8 mouse cellular contexts compared by ENCODE assay signal in the genomic region with DNA sequence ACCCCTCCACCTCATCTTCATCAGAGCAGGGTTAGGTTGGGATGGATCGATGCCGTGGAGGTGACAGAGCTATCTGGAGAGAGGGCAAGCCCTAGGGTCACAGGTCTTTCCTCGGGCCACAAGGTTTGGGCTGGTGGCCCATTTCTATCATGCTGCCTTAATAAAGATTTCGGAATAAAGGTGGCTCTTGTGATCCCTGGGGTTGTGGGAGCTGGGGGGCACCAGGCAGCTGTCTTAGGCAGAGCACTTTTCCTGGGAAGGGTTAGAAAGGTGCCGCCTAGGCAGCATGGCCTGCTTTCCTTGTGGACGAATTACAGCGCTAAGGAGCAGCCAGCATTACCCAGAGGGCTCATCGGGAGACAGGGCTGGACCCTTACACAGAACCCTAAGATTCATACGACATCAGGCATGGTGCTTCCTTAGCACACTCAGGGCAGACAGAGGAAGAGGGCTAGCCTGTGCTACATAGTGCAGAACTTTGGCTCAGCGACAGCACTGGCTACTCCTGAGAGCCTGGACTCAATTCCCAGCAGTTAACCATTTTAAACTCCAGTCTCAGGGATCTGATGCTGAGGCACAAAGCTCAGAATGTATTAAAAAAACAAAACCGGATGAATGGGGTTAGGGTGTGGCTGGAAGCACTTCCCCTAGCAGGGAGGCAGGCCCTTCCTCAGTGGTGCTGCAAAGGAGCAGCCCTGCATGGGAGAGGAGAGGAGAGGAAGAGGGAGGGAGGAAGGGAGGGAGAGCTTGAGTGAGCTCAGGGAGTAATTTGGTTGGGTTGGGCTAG. TPM values are rescaled to one million over a fixed set of nuclear protein-coding genes. Genes with fewer than 3 reads are reported as not detected.
A peak's percentile ranks its signal among the peaks of the same experiment; 100 is the strongest.
DNase-seq lines count a peak whose midpoint lies in the region; ATAC-seq lines count a peak whose summit lies in the region.

No protein-coding gene starts in this region.

- H3K9ac ChIP-seq in embryonic facial prominence, embryonic 12.5 days, result no peak overlapping the region
- no peak overlapping the region for H3K9ac ChIP-seq in intestine, embryonic 14.5 days (ENCODE audit: low read length)

- H3K27me3 ChIP-seq in embryonic facial prominence, embryonic 12.5 days, result no peaks in the 10 kb centered on the region
- no peaks in the 10 kb centered on the region for H3K27me3 ChIP-seq in embryonic facial prominence, embryonic 10.5 days (replicated peaks; ENCODE audit: low read depth, poor library complexity, severe bottlenecking)
- H3K27me3 ChIP-seq in intestine, embryonic 14.5 days (replicated peaks; ENCODE audit: control insufficient read depth, insufficient read depth, low read length), result no peaks in the 10 kb centered on the region

- intact Hi-C loops in gastrocnemius, postnatal 36 days (cut with DNase I), result loop anchor here (5.0 kb wide), 1 partner anchor 87 kb away; no protein-coding TSS in a partner anchor

- ATAC-seq in embryonic facial prominence, embryonic 12.5 days (ENCODE audit: insufficient number of reproducible peaks, insufficient read depth, low FRiP score, low TSS enrichment), result no peak
- ATAC-seq in intestine, embryonic 14.5 days (replicated peaks; ENCODE audit: low FRiP score, low TSS enrichment, low read depth), result no peak

- H3K4me1 ChIP-seq in embryonic facial prominence, embryonic 12.5 days, result peaks cover 27% of the 10 kb centered on the region
- H3K4me1 ChIP-seq in embryonic facial prominence, embryonic 10.5 days, result peaks cover 39% of the 10 kb centered on the region
- peaks cover 24% of the 10 kb centered on the region for H3K4me1 ChIP-seq in intestine, embryonic 14.5 days (replicated peaks; ENCODE audit: control insufficient read depth, insufficient read depth, low read length)

- H3K9me3 ChIP-seq in embryonic facial prominence, embryonic 12.5 days, result no peaks in the 10 kb centered on the region
- no peaks in the 10 kb centered on the region for H3K9me3 ChIP-seq in embryonic facial prominence, embryonic 10.5 days
- no peaks in the 10 kb centered on the region for H3K9me3 ChIP-seq in intestine, embryonic 14.5 days (ENCODE audit: control insufficient read depth, low read length)

- no peak overlapping the region for H3K4me3 ChIP-seq in embryonic facial prominence, embryonic 12.5 days
- no peak overlapping the region for H3K4me3 ChIP-seq in embryonic facial prominence, embryonic 10.5 days
- H3K4me3 ChIP-seq in intestine, embryonic 14.5 days (ENCODE audit: low read depth, low read length), result no peak overlapping the region
- H3K4me3 ChIP-seq in macrophage (ENCODE audit: inconsistent target), result no peak overlapping the region

- no peak for DNase-seq in embryonic facial prominence, embryonic 10.5 days (ENCODE audit: low spot score)
- peak; percentile 86 for DNase-seq in R1 (ENCODE audit: low read depth, low spot score)
- peak; percentile 58 for DNase-seq in intestine, embryonic 14.5 days (ENCODE audit: low spot score)
- DNase-seq in gastrocnemius, postnatal 36 days, result no peak
- DNase-seq in adrenal gland, adult 18-20 months (ENCODE audit: low spot score in 2 of 2), result no peak
- no peak for DNase-seq in layer of hippocampus, postnatal 36 days

- H3K27ac ChIP-seq in embryonic facial prominence, embryonic 12.5 days, result 0 out of 2 replicates have a peak overlapping the region, but pooled peaks have one; percentile 36
- no peak overlapping the region for H3K27ac ChIP-seq in embryonic facial prominence, embryonic 10.5 days (replicated peaks)
- H3K27ac ChIP-seq in intestine, embryonic 14.5 days (ENCODE audit: low read depth), result no peak overlapping the region
- H3K27ac ChIP-seq in macrophage, result peak overlapping the region; percentile 69

- peaks cover 63% of the 10 kb centered on the region for H3K36me3 ChIP-seq in embryonic facial prominence, embryonic 12.5 days
- H3K36me3 ChIP-seq in embryonic facial prominence, embryonic 10.5 days (replicated peaks), result peaks cover 81% of the 10 kb centered on the region
- peaks cover 74% of the 10 kb centered on the region for H3K36me3 ChIP-seq in intestine, embryonic 14.5 days (ENCODE audit: control insufficient read depth, insufficient read depth, low read length)
- peaks cover 23% of the 10 kb centered on the region; the same call in 1 of the 2 replicates for H3K36me3 ChIP-seq in macrophage (ENCODE audit: inconsistent target)

- H3K79me2 ChIP-seq in macrophage (ENCODE audit: inconsistent target), result peaks cover 22% of the 10 kb centered on the region

- WGBS in embryonic facial prominence, embryonic 12.5 days, result 74% methylated on average over 11 of the region's 11 CpGs
- WGBS in embryonic facial prominence, embryonic 10.5 days, result 77% methylated on average over 11 of the region's 11 CpGs
- WGBS in intestine, embryonic 14.5 days, result 80% methylated on average over 11 of the region's 11 CpGs
- WGBS in macrophage (ENCODE audit: missing documents), result 74% methylated on average over 10 of the region's 11 CpGs

- no peak overlapping the region for H3K4me2 ChIP-seq in embryonic facial prominence, embryonic 12.5 days (replicated peaks)
- no peak overlapping the region for H3K4me2 ChIP-seq in intestine, embryonic 14.5 days (ENCODE audit: low read length)

RNA-seq across cellular contexts. Expression of gene Bysl, which starts 11.6 kb away (rescaled TPM):
- polyA plus RNA-seq in embryonic facial prominence, embryonic 12.5 days (2016; fragmentation: Nextera tagmentation; extraction: Ambion mirVana), result 29.6 and 30.7 TPM in 2 replicates
- polyA plus RNA-seq in embryonic facial prominence, embryonic 10.5 days (2016; fragmentation: Nextera tagmentation; extraction: Ambion mirVana), result 43.8 and 44.7 TPM in 2 replicates
- 25.7 and 27.4 TPM in 2 replicates for polyA plus RNA-seq in intestine, embryonic 14.5 days (2014; fragmentation: Nextera tagmentation; extraction: Ambion mirVana)
- total RNA-seq in macrophage (2018; cell fraction: chromatin; rRNA removed), result 1 to 10 TPM in 24 of 26 experiments, under 1 TPM in 2; 0.71 to 5.9 (median 1.9) TPM
- total RNA-seq in macrophage (2018; cell fraction: cytosol; rRNA removed), result 1 to 10 TPM; 3.0 to 7.7 (median 5.6) TPM
- 1 to 10 TPM in 25 of 26 experiments, under 1 TPM in 1; 0.96 to 9.3 (median 3.0) TPM for total RNA-seq in macrophage (2018; cell fraction: nucleus; rRNA removed)
- polyA plus RNA-seq in macrophage (2018), result 4.6 to 14.0 TPM (median 5.4 TPM) in 3 replicates
- 10 to 100 TPM; 13.8 to 14.2 TPM for total RNA-seq in gastrocnemius, postnatal 36 days (2021)
- total RNA-seq in adrenal gland, adult 18-20 months (2021), result 10 to 100 TPM; 23.0 to 24.2 TPM
- 10 to 100 TPM; 17.2 to 18.3 TPM for total RNA-seq in layer of hippocampus, postnatal 36 days (2021)

RNA-seq across cellular contexts. Expression of gene Med20, which starts 11.7 kb away (rescaled TPM):
- polyA plus RNA-seq in embryonic facial prominence, embryonic 12.5 days (2016; fragmentation: Nextera tagmentation; extraction: Ambion mirVana), result 46.9 and 47.2 TPM in 2 replicates
- polyA plus RNA-seq in embryonic facial prominence, embryonic 10.5 days (2016; fragmentation: Nextera tagmentation; extraction: Ambion mirVana), result 46.7 and 48.9 TPM in 2 replicates
- polyA plus RNA-seq in intestine, embryonic 14.5 days (2014; fragmentation: Nextera tagmentation; extraction: Ambion mirVana), result 45.2 and 48.2 TPM in 2 replicates
- 100 to 1,000 TPM in 15 of 26 experiments, 10 to 100 TPM in 11; 66.7 to 129 (median 103) TPM for total RNA-seq in macrophage (2018; cell fraction: chromatin; rRNA removed)
- total RNA-seq in macrophage (2018; cell fraction: cytosol; rRNA removed), result 10 to 100 TPM in 25 of 26 experiments, 1 to 10 TPM in 1; 7.7 to 22.3 (median 17.3) TPM
- total RNA-seq in macrophage (2018; cell fraction: nucleus; rRNA removed), result 10 to 100 TPM; 37.8 to 68.8 (median 53.4) TPM
- polyA plus RNA-seq in macrophage (2018), result 12.7 to 20.9 TPM (median 20.4 TPM) in 3 replicates
- total RNA-seq in gastrocnemius, postnatal 36 days (2021), result 10 to 100 TPM; 12.9 to 14.9 TPM
- 10 to 100 TPM; 50.1 to 50.3 TPM for total RNA-seq in adrenal gland, adult 18-20 months (2021)
- total RNA-seq in layer of hippocampus, postnatal 36 days (2021), result 10 to 100 TPM; 34.1 to 40.4 TPM

RNA-seq across cellular contexts. Expression of gene Gm20517, which starts 11.7 kb away (rescaled TPM):
- 1.6 and 2.2 TPM in 2 replicates for polyA plus RNA-seq in embryonic facial prominence, embryonic 12.5 days (2016; fragmentation: Nextera tagmentation; extraction: Ambion mirVana)
- polyA plus RNA-seq in embryonic facial prominence, embryonic 10.5 days (2016; fragmentation: Nextera tagmentation; extraction: Ambion mirVana), result 1.6 and 2.4 TPM in 2 replicates
- 1.6 and 1.8 TPM in 2 replicates for polyA plus RNA-seq in intestine, embryonic 14.5 days (2014; fragmentation: Nextera tagmentation; extraction: Ambion mirVana)
- 10 to 100 TPM in 21 of 26 experiments, 1 to 10 TPM in 5; 6.6 to 33.7 (median 20.1) TPM for total RNA-seq in macrophage (2018; cell fraction: chromatin; rRNA removed)
- total RNA-seq in macrophage (2018; cell fraction: cytosol; rRNA removed), result 1 to 10 TPM in 22 of 26 experiments, under 1 TPM in 4; 0.57 to 2.1 (median 1.3) TPM
- 10 to 100 TPM in 10 of 26 experiments, 1 to 10 TPM in 16; 2.2 to 18.3 (median 7.1) TPM for total RNA-seq in macrophage (2018; cell fraction: nucleus; rRNA removed)
- 1.4 to 3.8 TPM (median 1.4 TPM) in 3 replicates for polyA plus RNA-seq in macrophage (2018)
- 1 to 10 TPM in 1 of 2 experiments, under 1 TPM in 1; 0.42 to 1.3 TPM for total RNA-seq in gastrocnemius, postnatal 36 days (2021)
- total RNA-seq in adrenal gland, adult 18-20 months (2021), result 1 to 10 TPM; 1.6 to 3.4 TPM
- total RNA-seq in layer of hippocampus, postnatal 36 days (2021), result 1 to 10 TPM; 5.3 to 5.4 TPM

RNA-seq across cellular contexts. Expression of gene Usp49, which starts 30.8 kb away (rescaled TPM):
- polyA plus RNA-seq in embryonic facial prominence, embryonic 12.5 days (2016; fragmentation: Nextera tagmentation; extraction: Ambion mirVana), result 9.5 and 11.0 TPM in 2 replicates
- polyA plus RNA-seq in embryonic facial prominence, embryonic 10.5 days (2016; fragmentation: Nextera tagmentation; extraction: Ambion mirVana), result 4.1 and 5.4 TPM in 2 replicates
- polyA plus RNA-seq in intestine, embryonic 14.5 days (2014; fragmentation: Nextera tagmentation; extraction: Ambion mirVana), result 5.3 and 6.5 TPM in 2 replicates
- 10 to 100 TPM in 17 of 26 experiments, 1 to 10 TPM in 9; 6.8 to 24.0 (median 14.7) TPM for total RNA-seq in macrophage (2018; cell fraction: chromatin; rRNA removed)
- total RNA-seq in macrophage (2018; cell fraction: cytosol; rRNA removed), result 1 to 10 TPM in 25 of 26 experiments, under 1 TPM in 1; 0.96 to 4.4 (median 2.4) TPM
- total RNA-seq in macrophage (2018; cell fraction: nucleus; rRNA removed), result 10 to 100 TPM in 9 of 26 experiments, 1 to 10 TPM in 17; 3.0 to 17.2 (median 8.8) TPM
- 2.3 to 3.1 TPM (median 2.7 TPM) in 3 replicates for polyA plus RNA-seq in macrophage (2018)
- 1 to 10 TPM; 3.2 to 3.3 TPM for total RNA-seq in gastrocnemius, postnatal 36 days (2021)
- 1 to 10 TPM; 3.0 to 4.1 TPM for total RNA-seq in adrenal gland, adult 18-20 months (2021)
- 10 to 100 TPM; 10.5 to 11.5 TPM for total RNA-seq in layer of hippocampus, postnatal 36 days (2021)

Comparison
In these comparisons a context has a peak if more than half of its experiments do, and no peak if none do; other contexts are left out.
1. H3K27ac ChIP-seq: peak in embryonic facial prominence, embryonic 12.5 days (single experiment) and macrophage (single experiment); none in embryonic facial prominence, embryonic 10.5 days (single experiment) and intestine, embryonic 14.5 days (single experiment).
2. DNase-seq: peak in R1 (single experiment) and intestine, embryonic 14.5 days (single experiment); none in embryonic facial prominence, embryonic 10.5 days (single experiment), gastrocnemius, postnatal 36 days (0 of 2), adrenal gland, adult 18-20 months (0 of 2) and layer of hippocampus, postnatal 36 days (0 of 2).